Mouse (Mus musculus): ENCODE measurements at regions not wholly inside any gene's neighbourhood (a gene's known extent, or its start where the extent isn't known, plus 50 kb on each side); places are given as distances from the start of the nearest gene placed in this dataset.

DNA sequence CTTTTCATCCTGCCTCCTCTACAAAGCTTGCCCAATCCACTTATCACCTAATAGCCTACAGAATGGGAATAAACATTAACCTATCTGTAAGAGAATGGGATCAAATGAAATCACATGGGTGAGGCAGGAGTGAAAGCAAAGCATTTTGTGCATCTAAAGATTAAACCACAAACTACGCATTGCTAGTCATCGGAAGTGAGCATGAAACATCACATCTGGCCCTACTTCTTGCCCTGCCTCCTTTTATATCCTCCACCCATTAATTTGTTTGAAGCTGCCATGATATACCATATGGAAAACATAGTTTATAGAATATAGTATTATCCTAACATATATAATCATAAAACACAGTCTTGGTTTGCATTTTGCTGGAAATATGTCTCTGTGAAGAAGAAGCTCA lies 192.6 kb downstream of the Cep170 start:
- no peak for TF ChIP-seq CTCF (IDR thresholded peaks at IDR 0.05; ENCODE audit: low read depth, low read length)
- no peak for TF ChIP-seq POLR2A (IDR thresholded peaks at IDR 0.05; ENCODE audit: insufficient read depth, low read length)
